Mouse (Mus musculus): ENCODE data around the gene Myo1b. TPM values are rescaled to one million over a fixed set of nuclear protein-coding genes. Genes with fewer than 3 reads are reported as not detected.
"Not testable (repeated sequence)": the region's sequence is repeated elsewhere in the genome, so short reads cannot be mapped to it uniquely, and the experiment has no call there.

The Myo1b gene
- polyA plus RNA-seq, 1 experiment from 2014 or later, result 87.7 TPM

GRCm38 (mm10) chr1:51872493-51873261 lies 43.2 kb downstream of the Myo1b start:
- H3K9ac ChIP-seq (ENCODE audit: low read depth, low read length), result no peak overlapping the region
- H3K27ac ChIP-seq (replicated peaks; ENCODE audit: low read depth, low read length), result no peak overlapping the region
- peak; percentile 74 for DNase-seq (ENCODE audit: low spot score)
- ATAC-seq (ENCODE audit: low read depth), result peak; percentile 66
- peaks cover 16% of the 10 kb centered on the region for H3K4me1 ChIP-seq (ENCODE audit: control insufficient read depth, insufficient read depth, low read length)
- H3K4me2 ChIP-seq (ENCODE audit: low read depth, low read length), result no peak overlapping the region
- no peaks in the 10 kb centered on the region for H3K27me3 ChIP-seq (replicated peaks; ENCODE audit: control insufficient read depth, insufficient read depth, low read length)
- 0 out of 2 replicates have a peak, but pooled peaks cover 4% of the 10 kb centered on the region for H3K36me3 ChIP-seq (ENCODE audit: control insufficient read depth, insufficient read depth, low read length)
- no peak overlapping the region for H3K4me3 ChIP-seq (ENCODE audit: low read depth, low read length)
- H3K9me3 ChIP-seq (ENCODE audit: control insufficient read depth, low read length), result no peaks in the 10 kb centered on the region
- 59% methylated on average over 7 of the region's 7 CpGs for WGBS

- DNase-seq (ENCODE audit: low spot score); H3K27me3 ChIP-seq (replicated peaks; ENCODE audit: control insufficient read depth, insufficient read depth, low read length); H3K9me3 ChIP-seq (ENCODE audit: control insufficient read depth, low read length); H3K9ac ChIP-seq (ENCODE audit: low read depth, low read length); H3K27ac ChIP-seq (replicated peaks; ENCODE audit: low read depth, low read length); H3K4me3 ChIP-seq (ENCODE audit: low read depth, low read length); H3K4me2 ChIP-seq (ENCODE audit: low read depth, low read length); H3K36me3 ChIP-seq (ENCODE audit: control insufficient read depth, insufficient read depth, low read length): not testable (repeated sequence)
- ATAC-seq (ENCODE audit: low read depth), result peak; percentile 61; the same call in 1 of the 2 replicates
- WGBS, result 74% methylated on average over 2 of the region's 2 CpGs
- peaks cover 19% of the 10 kb centered on the region for H3K4me1 ChIP-seq (ENCODE audit: control insufficient read depth, insufficient read depth, low read length)
These were observed 44.6 kb downstream of the Myo1b start for GRCm38 (mm10) chr1:51871234-51871633.

GRCm38 (mm10) chr1:51862828-51863421 lies 52.9 kb downstream of the Myo1b start:
- H3K4me1 ChIP-seq (ENCODE audit: control insufficient read depth, insufficient read depth, low read length), result peaks cover 3% of the 10 kb centered on the region; the same call in 1 of the 2 replicates
- H3K4me3 ChIP-seq (ENCODE audit: low read depth, low read length), result no peak overlapping the region
- H3K4me2 ChIP-seq (ENCODE audit: low read depth, low read length), result no peak overlapping the region
- no peaks in the 10 kb centered on the region for H3K9me3 ChIP-seq (ENCODE audit: control insufficient read depth, low read length)
- no peak for DNase-seq (ENCODE audit: low spot score)
- 84% methylated on average over 8 of the region's 8 CpGs for WGBS
- no peak for ATAC-seq (ENCODE audit: low read depth)
- H3K36me3 ChIP-seq (ENCODE audit: control insufficient read depth, insufficient read depth, low read length), result no peaks in the 10 kb centered on the region; the same call in none of the 2 replicates
- no peak overlapping the region for H3K9ac ChIP-seq (ENCODE audit: low read depth, low read length)
- H3K27me3 ChIP-seq (replicated peaks; ENCODE audit: control insufficient read depth, insufficient read depth, low read length), result no peaks in the 10 kb centered on the region
- no peak overlapping the region; the same call in 1 of the 2 replicates for H3K27ac ChIP-seq (replicated peaks; ENCODE audit: low read depth, low read length)

- Histone ChIP-seq H3K4me1 (ENCODE audit: control insufficient read depth, insufficient read depth, low read length) (no peaks in the 10 kb centered on the region), H3K36me3 (ENCODE audit: control insufficient read depth, insufficient read depth, low read length) (no peaks in the 10 kb centered on the region; the same call in 1 of the 2 replicates), H3K9ac (ENCODE audit: low read depth, low read length) (no peak overlapping the region), H3K4me2 (ENCODE audit: low read depth, low read length) (no peak overlapping the region), H3K27me3 (replicated peaks; ENCODE audit: control insufficient read depth, insufficient read depth, low read length) (no peaks in the 10 kb centered on the region), H3K9me3 (ENCODE audit: control insufficient read depth, low read length) (no peaks in the 10 kb centered on the region), H3K4me3 (ENCODE audit: low read depth, low read length) (no peak overlapping the region), H3K27ac (replicated peaks; ENCODE audit: low read depth, low read length) (no peak overlapping the region)
- no peak; the same call in 1 of the 2 replicates for ATAC-seq (ENCODE audit: low read depth)
- WGBS, result 84% methylated on average over 10 of the region's 10 CpGs
- no peak for DNase-seq (ENCODE audit: low spot score)
These were observed 55.0 kb downstream of the Myo1b start for GRCm38 (mm10) chr1:51860837-51861236.

GRCm38 (mm10) chr1:51856946-51857345 lies 58.9 kb downstream of the Myo1b start:
- ATAC-seq (ENCODE audit: low read depth) (no peak), DNase-seq (ENCODE audit: low spot score) (no peak)
- Histone ChIP-seq H3K27me3 (replicated peaks; ENCODE audit: control insufficient read depth, insufficient read depth, low read length) (no peaks in the 10 kb centered on the region), H3K4me1 (ENCODE audit: control insufficient read depth, insufficient read depth, low read length) (no peaks in the 10 kb centered on the region), H3K27ac (replicated peaks; ENCODE audit: low read depth, low read length) (no peak overlapping the region), H3K4me3 (ENCODE audit: low read depth, low read length) (no peak overlapping the region), H3K36me3 (ENCODE audit: control insufficient read depth, insufficient read depth, low read length) (no peaks in the 10 kb centered on the region), H3K9me3 (ENCODE audit: control insufficient read depth, low read length) (no peaks in the 10 kb centered on the region), H3K9ac (ENCODE audit: low read depth, low read length) (no peak overlapping the region), H3K4me2 (ENCODE audit: low read depth, low read length) (no peak overlapping the region)
- 86% methylated on average over 4 of the region's 4 CpGs for WGBS

GRCm38 (mm10) chr1:51856245-51856915 lies 59.5 kb downstream of the Myo1b start:
- H3K4me3 ChIP-seq (ENCODE audit: low read depth, low read length), result no peak overlapping the region
- no peak overlapping the region for H3K4me2 ChIP-seq (ENCODE audit: low read depth, low read length)
- no peak for DNase-seq (ENCODE audit: low spot score)
- H3K4me1 ChIP-seq (ENCODE audit: control insufficient read depth, insufficient read depth, low read length), result no peaks in the 10 kb centered on the region
- H3K9me3 ChIP-seq (ENCODE audit: control insufficient read depth, low read length), result no peaks in the 10 kb centered on the region
- 75% methylated on average over 11 of the region's 11 CpGs for WGBS
- H3K27me3 ChIP-seq (replicated peaks; ENCODE audit: control insufficient read depth, insufficient read depth, low read length), result no peaks in the 10 kb centered on the region
- no peak overlapping the region for H3K27ac ChIP-seq (replicated peaks; ENCODE audit: low read depth, low read length)
- no peak overlapping the region for H3K9ac ChIP-seq (ENCODE audit: low read depth, low read length)
- no peaks in the 10 kb centered on the region for H3K36me3 ChIP-seq (ENCODE audit: control insufficient read depth, insufficient read depth, low read length)
- ATAC-seq (ENCODE audit: low read depth), result no peak

GRCm38 (mm10) chr1:51855541-51856244 lies 60.2 kb downstream of the Myo1b start:
- no peak for ATAC-seq (ENCODE audit: low read depth)
- H3K9ac ChIP-seq (ENCODE audit: low read depth, low read length), result no peak overlapping the region
- no peaks in the 10 kb centered on the region for H3K36me3 ChIP-seq (ENCODE audit: control insufficient read depth, insufficient read depth, low read length)
- 58% methylated on average over 10 of the region's 10 CpGs for WGBS
- H3K4me1 ChIP-seq (ENCODE audit: control insufficient read depth, insufficient read depth, low read length), result no peaks in the 10 kb centered on the region
- no peak overlapping the region for H3K27ac ChIP-seq (replicated peaks; ENCODE audit: low read depth, low read length)
- no peak overlapping the region for H3K4me3 ChIP-seq (ENCODE audit: low read depth, low read length)
- H3K27me3 ChIP-seq (replicated peaks; ENCODE audit: control insufficient read depth, insufficient read depth, low read length), result no peaks in the 10 kb centered on the region
- no peak for DNase-seq (ENCODE audit: low spot score)
- no peak overlapping the region for H3K4me2 ChIP-seq (ENCODE audit: low read depth, low read length)
- H3K9me3 ChIP-seq (ENCODE audit: control insufficient read depth, low read length), result no peaks in the 10 kb centered on the region

GRCm38 (mm10) chr1:51852314-51852713 lies 63.6 kb downstream of the Myo1b start:
- H3K27me3 ChIP-seq (replicated peaks; ENCODE audit: control insufficient read depth, insufficient read depth, low read length), result no peaks in the 10 kb centered on the region
- no peak overlapping the region for H3K9ac ChIP-seq (ENCODE audit: low read depth, low read length)
- no peak overlapping the region for H3K4me2 ChIP-seq (ENCODE audit: low read depth, low read length)
- H3K36me3 ChIP-seq (ENCODE audit: control insufficient read depth, insufficient read depth, low read length), result no peaks in the 10 kb centered on the region
- ATAC-seq (ENCODE audit: low read depth) (no peak), DNase-seq (ENCODE audit: low spot score) (peak; percentile 44)
- no peaks in the 10 kb centered on the region for H3K9me3 ChIP-seq (ENCODE audit: control insufficient read depth, low read length)
- H3K27ac ChIP-seq (replicated peaks; ENCODE audit: low read depth, low read length), result no peak overlapping the region
- 70% methylated on average over 5 of the region's 5 CpGs for WGBS
- H3K4me3 ChIP-seq (ENCODE audit: low read depth, low read length), result no peak overlapping the region
- H3K4me1 ChIP-seq (ENCODE audit: control insufficient read depth, insufficient read depth, low read length), result peaks cover 6% of the 10 kb centered on the region; the same call in 1 of the 2 replicates
